Mouse (Mus musculus) heart, embryonic 16.5 days (tissue): ENCODE measurements at regions not wholly inside any gene's neighbourhood (a gene's known extent, or its start where the extent isn't known, plus 50 kb on each side); places are given as distances from the start of the nearest gene placed in this dataset.

Source experiments
- ATAC-seq: fragments of 200-750 bp; cut with Nextera tagmentation; replicated peaks from 2 replicates; pipeline ENCODE4 v1.8.0; 2017; ENCODE audit warnings: moderate number of reproducible peaks; ENCODE audit not compliant: insufficient read depth, low FRiP score; ENCODE audit errors: extremely low read depth
- H3K27ac ChIP-seq: fragments of 300-500 bp; sonication (generic); 2 replicates; pipeline ENCODE4 v1.5.1; 2014; ENCODE audit warnings: mild to moderate bottlenecking, low read length, control low read depth, moderate library complexity
- H3K27me3 ChIP-seq: fragments of 300-500 bp; sonication (generic); 2 replicates; pipeline ENCODE4 v1.6.1; 2014; ENCODE audit warnings: low read length, mixed read lengths; ENCODE audit not compliant: control insufficient read depth, insufficient read depth
- H3K36me3 ChIP-seq: fragments of 300-500 bp; sonication (generic); 2 replicates; pipeline ENCODE4 v1.6.1; 2014; ENCODE audit not compliant: control insufficient read depth, insufficient read depth
- H3K4me1 ChIP-seq: fragments of 300-500 bp; sonication (generic); 2 replicates; pipeline ENCODE4 v1.6.1; 2014; ENCODE audit warnings: low read length, mixed read lengths; ENCODE audit not compliant: control insufficient read depth, insufficient read depth
- H3K4me2 ChIP-seq: fragments of 300-500 bp; sonication (generic); 2 replicates; pipeline ENCODE4 v1.6.1; 2014; ENCODE audit warnings: low read depth, mild to moderate bottlenecking, control low read depth, low read length
- H3K4me3 ChIP-seq: fragments of 300-500 bp; sonication (generic); 2 replicates; pipeline ENCODE4 v1.5.1; 2014; ENCODE audit warnings: mild to moderate bottlenecking, control low read depth, low read length
- H3K9ac ChIP-seq: fragments of 300-500 bp; sonication (generic); 2 replicates; pipeline ENCODE4 v1.6.1; 2014; ENCODE audit warnings: low read length, control low read depth
- H3K9me3 ChIP-seq: fragments of 300-500 bp; sonication (generic); replicated peaks from 2 replicates; pipeline ENCODE4 v1.6.1; 2016; ENCODE audit warnings: low read length; ENCODE audit not compliant: control insufficient read depth
- WGBS: fragments of 180-500 bp; shearing (Covaris S2); extraction: QIAGEN DNeasy Blood & Tissue Kit; methylation state at CpG from one replicate; pipeline ENCODE4 v1.1.7; 2014; 5-methylcytosine and 5-hydroxymethylcytosine counted together

DNA sequence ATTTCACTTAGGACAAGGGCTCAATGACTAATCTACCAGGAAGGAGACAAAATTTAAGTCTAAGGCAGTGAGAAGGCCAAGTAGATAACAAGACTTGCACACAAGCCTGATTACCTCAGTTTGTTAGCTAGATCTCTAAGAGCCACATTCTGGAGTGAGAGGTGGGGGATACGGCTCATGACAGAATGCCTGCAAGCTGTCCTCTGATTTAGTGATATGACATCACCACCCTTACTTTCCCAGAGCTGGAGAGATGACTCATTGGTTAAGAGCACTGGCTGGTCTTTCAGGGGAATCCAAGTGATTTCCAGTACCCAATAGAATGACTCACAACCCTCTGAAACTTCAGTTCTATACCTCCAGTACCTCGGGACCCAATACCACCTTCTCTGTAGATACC is 177.5 kb upstream of the Lyplal1 start:
- Histone ChIP-seq H3K27ac (no peak overlapping the region), H3K36me3 (no peaks in the 10 kb centered on the region)
- 34% methylated on average over 2 of the region's 2 CpGs for WGBS

DNA sequence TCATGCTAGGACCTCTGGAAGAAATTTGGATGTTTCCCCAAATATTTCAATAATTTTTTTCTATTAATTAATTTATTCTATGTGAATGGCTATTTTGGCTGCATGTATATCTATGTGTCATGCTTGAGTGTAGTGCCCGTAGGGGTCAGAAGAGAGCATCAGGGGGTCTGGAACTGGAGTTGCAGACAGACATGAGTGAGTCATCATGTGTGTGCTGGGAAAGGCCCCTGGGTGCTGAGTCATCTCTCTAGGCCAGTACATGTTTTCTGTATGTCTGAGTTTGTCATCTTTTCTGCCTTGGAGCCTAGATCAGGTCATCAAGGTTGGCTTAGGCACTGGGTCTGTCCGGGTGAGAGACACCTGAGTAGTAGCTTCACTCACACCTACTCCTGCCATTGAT is 172.0 kb upstream of the Lyplal1 start:
- WGBS: 65% methylated on average over 2 of the region's 2 CpGs

More for the DNA sequence above, 177.5 kb upstream of the Lyplal1 start:
- Histone ChIP-seq H3K4me2 (no peak overlapping the region), H3K4me1 (no peaks in the 10 kb centered on the region), H3K4me3 (no peak overlapping the region), H3K27me3 (no peaks in the 10 kb centered on the region), H3K9ac (no peak overlapping the region), H3K9me3 (no peaks in the 10 kb centered on the region)
- ATAC-seq: no peak

DNA sequence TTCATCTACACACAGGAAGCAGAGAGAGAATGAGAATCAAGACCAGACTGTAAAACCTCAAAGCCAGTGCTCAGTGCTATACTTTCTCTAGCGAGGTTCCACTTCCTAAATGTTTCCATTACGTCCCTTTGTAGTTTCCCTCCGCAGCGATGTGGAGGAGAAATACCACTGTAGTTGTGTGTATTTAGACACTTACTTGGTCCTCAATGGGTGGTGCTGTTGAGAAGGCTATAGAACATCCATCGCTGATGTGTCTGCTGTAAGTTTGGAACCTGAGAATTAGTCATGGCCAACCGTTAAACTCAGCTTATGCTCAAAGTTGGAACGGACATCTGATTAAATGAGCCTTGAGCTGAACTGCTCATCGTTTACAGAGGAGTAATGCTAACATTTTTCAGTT is 170.7 kb upstream of the Lyplal1 start:
- Histone ChIP-seq H3K4me2 (no peak overlapping the region), H3K27ac (no peak overlapping the region), H3K4me3 (no peak overlapping the region), H3K9me3 (no peaks in the 10 kb centered on the region), H3K27me3 (no peaks in the 10 kb centered on the region), H3K4me1 (no peaks in the 10 kb centered on the region), H3K36me3 (no peaks in the 10 kb centered on the region), H3K9ac (no peak overlapping the region)
- no peak for ATAC-seq
- 74% methylated on average over 8 of the region's 8 CpGs for WGBS

More for the DNA sequence above, 172.0 kb upstream of the Lyplal1 start:
- H3K27me3 ChIP-seq: no peaks in the 10 kb centered on the region
- H3K9me3 ChIP-seq: no peaks in the 10 kb centered on the region
- no peak overlapping the region for H3K4me2 ChIP-seq
- H3K36me3 ChIP-seq: no peaks in the 10 kb centered on the region
- ATAC-seq: no peak
- no peak overlapping the region for H3K9ac ChIP-seq
- no peaks in the 10 kb centered on the region for H3K4me1 ChIP-seq
- no peak overlapping the region for H3K4me3 ChIP-seq
- no peak overlapping the region for H3K27ac ChIP-seq

DNA sequence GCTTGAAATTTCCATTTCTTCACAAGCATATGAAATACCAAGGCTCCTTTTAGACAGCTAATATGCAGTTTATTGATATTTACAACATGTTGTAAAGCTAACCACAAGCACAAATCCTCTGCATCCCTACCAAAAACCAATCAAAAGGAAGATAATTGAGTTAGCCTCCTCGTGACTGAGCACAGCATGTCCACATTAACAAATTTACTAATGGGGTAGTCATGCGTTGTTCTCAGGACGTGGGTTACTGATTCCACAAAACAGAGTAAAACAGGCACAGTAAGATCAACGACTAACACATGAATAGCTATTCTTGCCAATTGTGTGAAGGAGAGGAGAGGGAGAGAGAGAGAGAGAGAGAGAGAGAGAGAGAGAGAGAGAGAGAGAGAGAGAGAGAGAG is 169.3 kb upstream of the Lyplal1 start:
- Histone ChIP-seq H3K9me3 (no peaks in the 10 kb centered on the region), H3K4me2 (no peak overlapping the region), H3K9ac (no peak overlapping the region), H3K27me3 (no peaks in the 10 kb centered on the region), H3K36me3 (no peaks in the 10 kb centered on the region), H3K27ac (no peak overlapping the region), H3K4me3 (no peak overlapping the region), H3K4me1 (no peaks in the 10 kb centered on the region)
- WGBS: 73% methylated on average over 4 of the region's 4 CpGs
- no peak for ATAC-seq

DNA sequence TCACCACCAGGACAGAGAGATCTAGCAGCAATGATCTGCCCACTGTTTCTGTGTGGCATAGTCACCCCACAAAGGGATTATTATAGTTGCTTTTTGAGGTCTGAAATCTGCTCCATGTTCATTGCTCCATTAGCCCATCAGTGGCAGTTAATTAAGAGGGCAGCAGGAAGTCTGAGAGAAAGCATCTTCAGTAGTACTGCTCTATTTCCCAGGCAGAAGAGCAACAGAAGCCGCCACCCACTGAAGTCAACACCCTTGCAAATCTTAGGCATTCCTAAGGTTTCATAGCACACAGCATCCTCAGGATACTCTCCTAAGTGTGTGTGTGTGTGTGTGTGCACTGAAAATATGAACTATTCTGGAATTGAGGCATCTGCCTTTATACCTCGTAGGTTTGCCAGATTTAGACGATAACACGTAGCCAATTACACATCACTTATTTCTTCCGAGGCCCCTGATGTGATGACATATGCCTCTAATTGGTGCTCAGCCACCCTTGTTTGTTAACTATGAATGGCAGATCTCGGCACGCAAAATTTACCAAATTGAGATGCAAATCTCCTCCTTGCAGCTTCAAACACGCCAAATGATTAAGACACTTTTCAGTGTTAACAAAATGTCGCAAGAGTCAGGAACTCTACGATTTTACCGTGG is 161.0 kb upstream of the Lyplal1 start:
- no peaks in the 10 kb centered on the region for H3K4me1 ChIP-seq
- no peaks in the 10 kb centered on the region for H3K36me3 ChIP-seq
- 76% methylated on average over 11 of the region's 11 CpGs for WGBS
- no peak overlapping the region for H3K4me3 ChIP-seq
- H3K4me2 ChIP-seq: no peak overlapping the region
- H3K27me3 ChIP-seq: no peaks in the 10 kb centered on the region
- no peak for ATAC-seq
- H3K9me3 ChIP-seq: no peaks in the 10 kb centered on the region
- H3K9ac ChIP-seq: no peak overlapping the region
- H3K27ac ChIP-seq: no peak overlapping the region

DNA sequence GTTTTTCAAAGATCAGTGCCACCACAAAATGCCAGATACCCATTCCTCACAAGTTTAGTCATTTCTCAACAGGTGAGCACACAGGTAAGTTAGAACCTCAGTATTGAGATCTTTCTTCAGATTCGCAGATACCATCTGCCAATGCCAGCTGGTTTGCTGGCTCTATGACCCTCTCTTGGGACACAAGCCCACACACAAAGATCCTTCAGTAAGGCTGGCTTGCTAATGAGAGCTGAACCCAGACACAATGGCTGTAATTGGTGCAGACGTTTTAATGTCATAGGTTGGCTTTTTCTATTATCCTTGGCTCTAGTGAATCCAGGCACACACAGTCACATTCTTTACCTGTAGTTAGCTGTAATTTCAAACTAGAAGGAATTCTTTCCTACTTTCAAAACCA is 154.3 kb upstream of the Lyplal1 start:
- H3K36me3 ChIP-seq: no peaks in the 10 kb centered on the region
- H3K4me3 ChIP-seq: no peak overlapping the region
- peaks cover 1% of the 10 kb centered on the region for H3K9me3 ChIP-seq
- 87% methylated on average over 2 of the region's 2 CpGs for WGBS
- no peaks in the 10 kb centered on the region for H3K27me3 ChIP-seq
- H3K4me2 ChIP-seq: no peak overlapping the region
- no peak overlapping the region for H3K9ac ChIP-seq
- H3K27ac ChIP-seq: no peak overlapping the region
- no peak for ATAC-seq
- no peaks in the 10 kb centered on the region for H3K4me1 ChIP-seq

DNA sequence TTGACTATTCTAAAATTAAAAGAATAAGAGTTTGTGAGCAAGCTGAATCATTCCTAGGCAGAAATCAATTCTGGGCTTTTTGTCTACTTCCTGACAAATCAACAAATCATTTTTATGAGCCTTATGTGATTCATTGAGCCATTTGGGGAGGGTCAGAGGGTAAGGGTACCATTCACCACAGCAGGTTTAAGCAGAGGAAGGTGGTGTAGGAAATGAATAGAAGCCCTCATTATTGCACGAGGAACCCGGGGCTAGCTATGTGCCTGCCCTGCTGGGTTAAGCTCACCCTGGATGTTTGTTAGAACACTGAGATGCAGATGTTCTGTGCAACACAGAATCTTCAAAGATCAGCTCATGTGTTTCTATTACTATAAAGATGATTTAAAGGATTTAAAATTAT is 150.2 kb upstream of the Lyplal1 start:
- no peak for ATAC-seq
- WGBS: 70% methylated on average over 2 of the region's 2 CpGs
- Histone ChIP-seq H3K4me1 (peaks cover 5% of the 10 kb centered on the region; the same call in 1 of the 2 replicates), H3K27ac (no peak overlapping the region), H3K27me3 (no peaks in the 10 kb centered on the region), H3K36me3 (no peaks in the 10 kb centered on the region), H3K4me2 (no peak overlapping the region), H3K9ac (no peak overlapping the region), H3K9me3 (peaks cover 6% of the 10 kb centered on the region), H3K4me3 (no peak overlapping the region)

DNA sequence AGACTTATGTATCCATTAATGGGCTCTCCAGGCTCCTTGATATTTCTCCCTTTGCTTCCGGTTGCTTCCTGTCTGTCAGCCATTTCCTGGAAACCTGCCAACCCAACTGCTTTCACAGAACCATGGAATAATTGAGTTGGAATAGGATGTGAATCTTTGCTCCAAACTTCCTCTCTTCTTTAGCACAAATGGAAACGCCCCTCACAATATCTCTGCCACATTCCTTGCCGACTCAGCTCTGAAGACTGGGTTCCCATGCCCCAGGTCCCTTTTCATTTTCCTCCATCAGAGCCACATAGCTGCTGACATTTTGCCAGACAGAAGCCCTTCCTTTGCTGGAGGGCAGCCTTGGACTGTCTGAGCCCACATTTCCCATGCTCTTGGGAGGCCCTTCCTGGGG is 147.5 kb upstream of the Lyplal1 start:
- 18% methylated on average over 3 of the region's 3 CpGs for WGBS
- Histone ChIP-seq H3K27me3 (no peaks in the 10 kb centered on the region), H3K4me3 (no peak overlapping the region), H3K9ac (no peak overlapping the region), H3K4me1 (peaks cover 15% of the 10 kb centered on the region), H3K9me3 (peaks cover 6% of the 10 kb centered on the region), H3K27ac (peak overlapping the region; percentile 82), H3K4me2 (no peak overlapping the region), H3K36me3 (no peaks in the 10 kb centered on the region)
- 0 out of 2 replicates have a peak, but pooled peaks have one; percentile 46 for ATAC-seq

DNA sequence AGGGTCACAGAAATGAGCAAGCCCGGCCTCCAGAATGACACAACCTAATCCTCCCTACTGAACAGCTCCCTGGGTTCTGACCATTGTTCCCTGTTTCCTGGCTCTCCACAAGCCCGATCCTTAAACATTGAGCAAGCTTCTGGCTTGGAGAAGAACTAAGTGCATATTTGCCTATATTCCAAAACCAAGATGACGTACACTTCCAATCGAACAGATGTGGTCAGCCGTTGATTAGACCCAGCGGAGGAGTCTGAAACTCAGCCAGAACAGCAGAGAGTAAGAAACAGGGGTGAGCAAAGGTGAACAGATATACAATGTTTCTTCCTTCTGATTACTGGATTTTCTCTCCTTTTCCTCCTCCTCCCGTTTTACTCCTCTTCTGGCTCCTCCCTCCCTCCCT is 146.8 kb upstream of the Lyplal1 start:
- Histone ChIP-seq H3K36me3 (no peaks in the 10 kb centered on the region), H3K4me1 (peaks cover 15% of the 10 kb centered on the region), H3K27ac (peak overlapping the region; percentile 30; the same call in 1 of the 2 replicates), H3K9me3 (peaks cover 6% of the 10 kb centered on the region), H3K27me3 (no peaks in the 10 kb centered on the region), H3K4me3 (no peak overlapping the region), H3K9ac (no peak overlapping the region), H3K4me2 (no peak overlapping the region)
- 50% methylated on average over 7 of the region's 7 CpGs for WGBS
- ATAC-seq: peak; percentile 56
